Mouse (Mus musculus): Measurements from ENCODE around the gene Zfp385a. TPM values are rescaled to one million over a fixed set of nuclear protein-coding genes. Genes with fewer than 3 reads are reported as not detected.

Gene Zfp385a
- polyA plus RNA-seq, 1 experiment from 2014 or later = 27.4 TPM

- H3K36me3 ChIP-seq (ENCODE audit: control insufficient read depth, insufficient read depth, low read length) = peaks cover 6% of the 10 kb centered on the region
- DNase-seq (ENCODE audit: low spot score) (no peak), ATAC-seq (replicated peaks; ENCODE audit: low FRiP score) (no peak)
- 88% methylated on average over 6 of the region's 6 CpGs for WGBS
- H3K27ac ChIP-seq (ENCODE audit: low read depth, low read length) = no peak overlapping the region
- no peak overlapping the region for H3K9ac ChIP-seq (ENCODE audit: low read length)
- no peak overlapping the region for H3K4me3 ChIP-seq (ENCODE audit: low read depth, low read length)
- H3K27me3 ChIP-seq (ENCODE audit: control insufficient read depth, insufficient read depth, low read length) = no peaks in the 10 kb centered on the region
- H3K4me2 ChIP-seq (ENCODE audit: low read depth, low read length, severe bottlenecking) = no peak overlapping the region
- no peaks in the 10 kb centered on the region for H3K9me3 ChIP-seq (ENCODE audit: control insufficient read depth, low read length)
- H3K4me1 ChIP-seq (replicated peaks; ENCODE audit: control insufficient read depth, insufficient read depth, low read length) = peaks cover 1% of the 10 kb centered on the region
These were observed 49.5 kb downstream of the Zfp385a start for GRCm38 (mm10) chr15:103290417-103290816.

DNA sequence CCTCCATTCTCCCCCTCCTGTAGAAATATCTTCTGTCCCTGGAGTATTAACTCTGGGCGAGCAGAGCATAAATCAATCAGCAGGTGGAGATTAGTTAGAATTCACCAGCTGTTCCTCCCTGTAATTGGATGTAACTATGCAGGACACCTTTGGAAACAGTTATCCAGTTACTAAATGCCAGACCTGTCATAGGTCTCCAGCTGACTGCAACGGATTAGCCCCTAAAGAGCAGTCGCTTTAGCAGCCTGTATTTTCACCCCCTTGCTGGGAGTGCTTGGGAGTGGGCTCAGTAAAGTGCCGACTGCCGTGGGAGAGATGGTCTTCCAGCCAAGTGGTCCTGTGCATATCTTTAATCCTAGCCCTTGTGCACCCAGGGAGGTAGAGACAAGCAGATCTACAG is 50.3 kb downstream of the Zfp385a start:
- H3K27me3 ChIP-seq (ENCODE audit: control insufficient read depth, insufficient read depth, low read length) = no peaks in the 10 kb centered on the region
- 46% methylated on average over 5 of the region's 5 CpGs for WGBS
- H3K9me3 ChIP-seq (ENCODE audit: control insufficient read depth, low read length) = no peaks in the 10 kb centered on the region
- DNase-seq (ENCODE audit: low spot score) (no peak), ATAC-seq (replicated peaks; ENCODE audit: low FRiP score) (no peak)
- H3K9ac ChIP-seq (ENCODE audit: low read length) = no peak overlapping the region
- peaks cover 6% of the 10 kb centered on the region for H3K36me3 ChIP-seq (ENCODE audit: control insufficient read depth, insufficient read depth, low read length)
- H3K4me3 ChIP-seq (ENCODE audit: low read depth, low read length) = no peak overlapping the region
- no peak overlapping the region for H3K4me2 ChIP-seq (ENCODE audit: low read depth, low read length, severe bottlenecking)
- H3K27ac ChIP-seq (ENCODE audit: low read depth, low read length) = no peak overlapping the region
- no peaks in the 10 kb centered on the region for H3K4me1 ChIP-seq (replicated peaks; ENCODE audit: control insufficient read depth, insufficient read depth, low read length)

GRCm38 (mm10) chr15:103285778-103286417 is 54.0 kb downstream of the Zfp385a start:
- no peak for DNase-seq (ENCODE audit: low spot score)
- no peak overlapping the region for H3K27ac ChIP-seq (ENCODE audit: low read depth, low read length)

GRCm38 (mm10) chr15:103284647-103285046 is 55.2 kb downstream of the Zfp385a start:
- Histone ChIP-seq H3K27me3 (ENCODE audit: control insufficient read depth, insufficient read depth, low read length) (no peaks in the 10 kb centered on the region), H3K4me2 (ENCODE audit: low read depth, low read length, severe bottlenecking) (no peak overlapping the region), H3K36me3 (ENCODE audit: control insufficient read depth, insufficient read depth, low read length) (no peaks in the 10 kb centered on the region), H3K27ac (ENCODE audit: low read depth, low read length) (no peak overlapping the region), H3K4me3 (ENCODE audit: low read depth, low read length) (no peak overlapping the region), H3K4me1 (replicated peaks; ENCODE audit: control insufficient read depth, insufficient read depth, low read length) (no peaks in the 10 kb centered on the region), H3K9ac (ENCODE audit: low read length) (no peak overlapping the region), H3K9me3 (ENCODE audit: control insufficient read depth, low read length) (no peaks in the 10 kb centered on the region)
- DNase-seq (ENCODE audit: low spot score) = no peak
- 44% methylated on average over 2 of the region's 2 CpGs for WGBS
- ATAC-seq (replicated peaks; ENCODE audit: low FRiP score) = no peak

More at GRCm38 (mm10) chr15:103285778-103286417, 54.0 kb downstream of the Zfp385a start:
- WGBS = 82% methylated on average over 1 of the region's 1 CpGs
- ATAC-seq (replicated peaks; ENCODE audit: low FRiP score) = no peak
- H3K4me2 ChIP-seq (ENCODE audit: low read depth, low read length, severe bottlenecking) = no peak overlapping the region
- H3K4me1 ChIP-seq (replicated peaks; ENCODE audit: control insufficient read depth, insufficient read depth, low read length) = no peaks in the 10 kb centered on the region
- H3K9ac ChIP-seq (ENCODE audit: low read length) = no peak overlapping the region; the same call in 1 of the 2 replicates
- no peaks in the 10 kb centered on the region for H3K27me3 ChIP-seq (ENCODE audit: control insufficient read depth, insufficient read depth, low read length)
- H3K36me3 ChIP-seq (ENCODE audit: control insufficient read depth, insufficient read depth, low read length) = peaks cover 2% of the 10 kb centered on the region; the same call in 1 of the 2 replicates
- H3K9me3 ChIP-seq (ENCODE audit: control insufficient read depth, low read length) = no peaks in the 10 kb centered on the region
- H3K4me3 ChIP-seq (ENCODE audit: low read depth, low read length) = no peak overlapping the region

GRCm38 (mm10) chr15:103284066-103284465 is 55.8 kb downstream of the Zfp385a start:
- DNase-seq (ENCODE audit: low spot score) = peak; percentile 74
- H3K4me3 ChIP-seq (ENCODE audit: low read depth, low read length) = no peak overlapping the region
- 55% methylated on average over 3 of the region's 3 CpGs for WGBS
- no peak overlapping the region for H3K27ac ChIP-seq (ENCODE audit: low read depth, low read length)
- H3K9ac ChIP-seq (ENCODE audit: low read length) = no peak overlapping the region
- H3K9me3 ChIP-seq (ENCODE audit: control insufficient read depth, low read length) = no peaks in the 10 kb centered on the region
- 0 out of 2 replicates have a peak, but pooled peaks have one; percentile 30 for ATAC-seq (replicated peaks; ENCODE audit: low FRiP score)
- no peaks in the 10 kb centered on the region for H3K36me3 ChIP-seq (ENCODE audit: control insufficient read depth, insufficient read depth, low read length)
- H3K27me3 ChIP-seq (ENCODE audit: control insufficient read depth, insufficient read depth, low read length) = no peaks in the 10 kb centered on the region
- no peaks in the 10 kb centered on the region for H3K4me1 ChIP-seq (replicated peaks; ENCODE audit: control insufficient read depth, insufficient read depth, low read length)
- H3K4me2 ChIP-seq (ENCODE audit: low read depth, low read length, severe bottlenecking) = no peak overlapping the region

GRCm38 (mm10) chr15:103281465-103282205 is 58.3 kb downstream of the Zfp385a start:
- WGBS = 95% methylated on average over 3 of the region's 3 CpGs
- no peaks in the 10 kb centered on the region for H3K27me3 ChIP-seq (ENCODE audit: control insufficient read depth, insufficient read depth, low read length)
- H3K9ac ChIP-seq (ENCODE audit: low read length) = no peak overlapping the region

GRCm38 (mm10) chr15:103280817-103281464 is 59.0 kb downstream of the Zfp385a start:
- Histone ChIP-seq H3K4me3 (ENCODE audit: low read depth, low read length) (no peak overlapping the region), H3K36me3 (ENCODE audit: control insufficient read depth, insufficient read depth, low read length) (no peaks in the 10 kb centered on the region), H3K9ac (ENCODE audit: low read length) (no peak overlapping the region), H3K4me2 (ENCODE audit: low read depth, low read length, severe bottlenecking) (no peak overlapping the region), H3K9me3 (ENCODE audit: control insufficient read depth, low read length) (no peaks in the 10 kb centered on the region), H3K4me1 (replicated peaks; ENCODE audit: control insufficient read depth, insufficient read depth, low read length) (no peaks in the 10 kb centered on the region), H3K27me3 (ENCODE audit: control insufficient read depth, insufficient read depth, low read length) (no peaks in the 10 kb centered on the region), H3K27ac (ENCODE audit: low read depth, low read length) (no peak overlapping the region)
- ATAC-seq (replicated peaks; ENCODE audit: low FRiP score) (no peak), DNase-seq (ENCODE audit: low spot score) (peak; percentile 68)
- WGBS = 79% methylated on average over 3 of the region's 3 CpGs

More at GRCm38 (mm10) chr15:103281465-103282205, 58.3 kb downstream of the Zfp385a start:
- H3K9me3 ChIP-seq (ENCODE audit: control insufficient read depth, low read length) = no peaks in the 10 kb centered on the region
- H3K27ac ChIP-seq (ENCODE audit: low read depth, low read length) = no peak overlapping the region
- DNase-seq (ENCODE audit: low spot score) (no peak), ATAC-seq (replicated peaks; ENCODE audit: low FRiP score) (no peak)
- no peaks in the 10 kb centered on the region for H3K36me3 ChIP-seq (ENCODE audit: control insufficient read depth, insufficient read depth, low read length)
- H3K4me2 ChIP-seq (ENCODE audit: low read depth, low read length, severe bottlenecking) = no peak overlapping the region
- no peak overlapping the region for H3K4me3 ChIP-seq (ENCODE audit: low read depth, low read length)
- H3K4me1 ChIP-seq (replicated peaks; ENCODE audit: control insufficient read depth, insufficient read depth, low read length) = no peaks in the 10 kb centered on the region

DNA sequence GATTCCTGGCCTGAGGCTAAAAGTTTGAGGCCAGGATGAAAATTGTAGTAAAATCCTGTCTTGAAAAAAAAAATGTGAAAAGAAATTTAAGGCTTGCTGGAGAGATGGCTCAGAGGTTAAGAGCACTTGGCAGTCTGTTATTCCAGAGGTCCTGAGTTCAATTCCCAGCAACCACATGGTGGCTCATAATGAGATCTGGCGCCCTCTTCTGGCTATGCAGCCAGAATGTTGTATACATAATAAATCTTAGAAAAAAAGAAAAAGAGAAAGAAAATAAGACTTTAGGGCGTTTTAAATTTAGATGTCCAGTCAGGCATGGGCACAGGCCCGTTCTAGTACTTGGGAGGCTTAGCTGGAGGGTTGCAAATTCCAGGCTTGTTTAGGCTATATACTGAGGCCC is 60.1 kb downstream of the Zfp385a start:
- Histone ChIP-seq H3K9ac (ENCODE audit: low read length) (no peak overlapping the region), H3K36me3 (ENCODE audit: control insufficient read depth, insufficient read depth, low read length) (no peaks in the 10 kb centered on the region), H3K4me1 (replicated peaks; ENCODE audit: control insufficient read depth, insufficient read depth, low read length) (no peaks in the 10 kb centered on the region), H3K27ac (ENCODE audit: low read depth, low read length) (no peak overlapping the region), H3K9me3 (ENCODE audit: control insufficient read depth, low read length) (no peaks in the 10 kb centered on the region), H3K4me3 (ENCODE audit: low read depth, low read length) (no peak overlapping the region), H3K4me2 (ENCODE audit: low read depth, low read length, severe bottlenecking) (no peak overlapping the region), H3K27me3 (ENCODE audit: control insufficient read depth, insufficient read depth, low read length) (no peaks in the 10 kb centered on the region)
- peak; percentile 72 for DNase-seq (ENCODE audit: low spot score)
- ATAC-seq (replicated peaks; ENCODE audit: low FRiP score) = no peak
- 65% methylated on average over 3 of the region's 3 CpGs for WGBS

All from forebrain, embryonic 11.5 days (tissue).